Mouse (Mus musculus) C2C12 (cell line): ENCODE data around the gene Ptchd3. TPM values are rescaled to one million over a fixed set of nuclear protein-coding genes. Genes with fewer than 3 reads are reported as not detected.

Experiments
- H3K27me3 ChIP-seq: one replicate; pipeline ENCODE4 v1.6.1; 2011; ENCODE audit not compliant: control insufficient read depth, insufficient read depth, insufficient read length
- H3K36me3 ChIP-seq: one replicate; pipeline ENCODE4 v1.6.1; 2011; ENCODE audit not compliant: control insufficient read depth, insufficient read depth
- H3K4me3 ChIP-seq: one replicate; pipeline ENCODE4 v1.5.1; 2011; ENCODE audit warnings: mild to moderate bottlenecking, control low read depth; ENCODE audit not compliant: poor library complexity, insufficient read depth, severe bottlenecking
- H3K79me2 ChIP-seq: one replicate; pipeline ENCODE4 v1.6.1; 2011; ENCODE audit not compliant: control insufficient read depth, insufficient read depth
- H3K79me3 ChIP-seq: one replicate; pipeline ENCODE4 v1.6.1; 2011; ENCODE audit warnings: low read depth, control low read depth
- H3ac ChIP-seq: one replicate; pipeline ENCODE3; 2011; ENCODE audit warnings: low read depth; ENCODE audit not compliant: control insufficient read depth, insufficient read length
- CEBPB ChIP-seq: IDR thresholded peaks from one replicate; pipeline ENCODE4 v1.6.1; 2011; ENCODE audit warnings: low read depth, mild to moderate bottlenecking, control low read depth, moderate library complexity
- CTCF ChIP-seq: IDR thresholded peaks from one replicate; pipeline ENCODE4 v1.5.1; 2011; ENCODE audit not compliant: control insufficient read depth, insufficient read depth, insufficient read length
- FOSL1 ChIP-seq: IDR thresholded peaks from one replicate; pipeline ENCODE4 v1.8.0; 2011; ENCODE audit warnings: mild to moderate bottlenecking, low read length; ENCODE audit not compliant: poor library complexity, insufficient read depth, severe bottlenecking
- MAX ChIP-seq: IDR thresholded peaks from one replicate; pipeline ENCODE4 v1.6.1; 2011; ENCODE audit warnings: mild to moderate bottlenecking, control low read depth
- MYOD1 ChIP-seq: IDR thresholded peaks from one replicate; pipeline ENCODE4 v1.6.1; 2011; ENCODE audit warnings: low read depth; ENCODE audit not compliant: control insufficient read depth, insufficient read length
- MYOG ChIP-seq: IDR thresholded peaks from one replicate; pipeline ENCODE4 v1.6.1; 2011; ENCODE audit not compliant: control insufficient read depth, insufficient read length; ENCODE audit errors: extremely low read depth
- USF1 ChIP-seq: IDR thresholded peaks from one replicate; pipeline ENCODE4 v1.6.1; 2011; ENCODE audit warnings: low read depth, mild to moderate bottlenecking, control low read depth, moderate library complexity
- polyA plus RNA-seq: library from polyadenylated mRNA; unstranded; fragments of >200 nt; fragmentation: generic; extraction: Trizol; gene quantifications from one replicate; pipeline ENCODE4 v1.2.1, GENCODE M21; 2012; ENCODE audit warnings: missing spikeins

The Ptchd3 gene
- polyA plus RNA-seq, 1 experiment = not detected

DNA sequence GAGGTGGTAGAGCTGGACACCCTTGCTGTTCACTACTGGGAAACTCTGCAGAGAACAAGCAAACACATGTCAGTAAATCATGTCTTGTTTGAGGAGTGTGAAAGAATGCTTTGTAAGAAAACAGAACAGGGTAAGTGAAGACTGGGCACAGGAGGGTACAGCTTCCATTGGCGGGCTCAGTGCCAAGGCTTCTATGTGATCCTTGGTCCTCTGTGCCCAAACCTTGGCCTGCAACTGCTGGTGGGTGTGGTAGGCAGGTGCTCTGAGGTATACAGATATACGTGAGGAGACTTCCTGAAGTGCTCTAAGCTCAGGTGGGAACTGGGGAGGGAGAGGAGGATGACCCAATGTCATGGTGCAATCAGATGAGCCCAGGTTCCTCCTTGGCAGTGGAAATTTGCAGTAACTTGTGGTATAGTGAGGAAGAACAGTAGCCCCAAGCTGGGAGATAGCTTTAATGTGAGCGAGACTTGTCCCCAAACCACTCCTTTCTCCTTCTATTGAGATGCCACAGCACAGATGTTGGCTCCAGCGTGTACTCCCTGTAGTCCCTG is 30.2 kb upstream of the Ptchd3 start:
- H3K79me3 ChIP-seq = no peaks in the 10 kb centered on the region
- H3ac ChIP-seq = no peak overlapping the region
- no peaks in the 10 kb centered on the region for H3K27me3 ChIP-seq
- no peak overlapping the region for H3K4me3 ChIP-seq
- TF ChIP-seq USF1 (no peak), FOSL1 (no peak), MYOD1 (no peak), CTCF (no peak), CEBPB (no peak), MAX (no peak), MYOG (no peak)
- no peaks in the 10 kb centered on the region for H3K36me3 ChIP-seq
- H3K79me2 ChIP-seq = no peaks in the 10 kb centered on the region

DNA sequence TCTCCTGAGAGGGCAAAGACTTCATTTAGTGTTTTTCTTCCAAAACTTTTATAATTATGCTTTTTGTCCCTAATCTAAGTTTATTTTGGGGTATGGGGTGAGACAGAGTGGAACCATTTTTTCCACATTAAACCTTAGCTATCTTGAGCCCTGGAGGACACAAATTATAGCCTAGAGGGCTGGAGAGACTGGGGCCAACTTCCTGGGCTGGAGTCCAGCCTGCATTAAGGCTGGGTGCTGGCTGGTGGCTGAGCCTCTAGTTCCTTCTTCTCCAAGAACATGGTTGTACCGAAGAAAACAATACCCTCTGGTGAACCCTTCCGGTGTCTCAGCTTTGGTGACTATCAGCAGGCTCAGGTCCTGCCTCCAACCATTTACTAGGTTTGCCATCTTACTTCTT is 27.3 kb upstream of the Ptchd3 start:
- no peaks in the 10 kb centered on the region for H3K27me3 ChIP-seq
- H3ac ChIP-seq = no peak overlapping the region
- no peaks in the 10 kb centered on the region for H3K36me3 ChIP-seq
- no peaks in the 10 kb centered on the region for H3K79me3 ChIP-seq
- H3K4me3 ChIP-seq = no peak overlapping the region
- no peaks in the 10 kb centered on the region for H3K79me2 ChIP-seq
- TF ChIP-seq MYOG = no peak
- TF ChIP-seq MAX = no peak
- no peak for TF ChIP-seq MYOD1
- TF ChIP-seq FOSL1 = no peak
- no peak for TF ChIP-seq CTCF
- no peak for TF ChIP-seq CEBPB
- no peak for TF ChIP-seq USF1

DNA sequence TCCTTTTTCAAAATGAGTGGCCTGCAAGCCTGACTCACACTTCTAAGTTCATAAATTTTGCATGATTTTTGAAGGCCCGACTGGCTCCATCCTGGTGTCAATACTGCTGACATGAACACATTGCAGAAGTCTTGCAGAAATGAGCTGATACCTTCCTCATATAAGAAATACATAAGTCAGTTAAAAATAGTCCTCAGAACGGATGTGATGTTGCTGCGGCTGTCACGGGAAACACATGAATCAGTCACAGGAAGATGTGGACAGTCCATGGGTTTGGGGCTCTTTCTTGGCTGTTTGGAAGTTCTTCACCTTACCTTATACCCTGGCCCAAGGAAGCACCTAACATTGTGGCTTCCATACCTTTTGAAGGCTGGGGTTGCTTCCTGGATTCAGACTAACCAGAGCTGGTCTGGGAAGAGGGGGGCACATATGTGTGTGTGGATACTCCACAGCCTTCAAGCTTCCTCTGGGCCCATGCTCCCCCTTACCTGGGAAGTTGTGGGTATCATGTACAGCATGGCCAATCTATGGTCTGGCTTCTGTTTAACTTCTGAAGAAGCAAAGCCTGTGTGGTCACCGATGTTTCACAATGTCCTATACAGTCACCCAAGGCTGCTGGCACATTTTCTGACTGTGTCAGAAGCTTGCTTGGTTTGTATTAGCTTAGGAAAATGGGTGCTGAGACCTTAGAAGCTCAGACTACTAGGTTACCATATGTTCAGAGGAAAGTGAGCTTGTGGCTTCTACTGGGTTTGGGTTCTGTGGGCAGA is 25.6 kb upstream of the Ptchd3 start:
- Histone ChIP-seq H3K4me3 (no peak overlapping the region), H3ac (no peak overlapping the region), H3K79me2 (no peaks in the 10 kb centered on the region), H3K79me3 (no peaks in the 10 kb centered on the region), H3K36me3 (no peaks in the 10 kb centered on the region), H3K27me3 (no peaks in the 10 kb centered on the region)
- TF ChIP-seq MYOD1 (no peak), USF1 (no peak), CTCF (no peak), MYOG (no peak), FOSL1 (no peak), CEBPB (no peak), MAX (no peak)

GRCm38 (mm10) chr11:121808204-121808852 is 21.7 kb upstream of the Ptchd3 start:
- H3K79me2 ChIP-seq = no peaks in the 10 kb centered on the region
- no peaks in the 10 kb centered on the region for H3K79me3 ChIP-seq
- TF ChIP-seq CTCF (peak; percentile 77), FOSL1 (no peak), MYOG (no peak), MAX (no peak), MYOD1 (no peak), USF1 (no peak)
- H3ac ChIP-seq = no peak overlapping the region
- H3K4me3 ChIP-seq = no peak overlapping the region
- no peaks in the 10 kb centered on the region for H3K36me3 ChIP-seq
- no peaks in the 10 kb centered on the region for H3K27me3 ChIP-seq

- Histone ChIP-seq H3K4me3 (no peak overlapping the region), H3K36me3 (no peaks in the 10 kb centered on the region), H3K79me3 (no peaks in the 10 kb centered on the region), H3ac (no peak overlapping the region), H3K79me2 (no peaks in the 10 kb centered on the region), H3K27me3 (no peaks in the 10 kb centered on the region)
- no peak for TF ChIP-seq CEBPB
- no peak for TF ChIP-seq CTCF
- no peak for TF ChIP-seq FOSL1
- TF ChIP-seq USF1 = no peak
- TF ChIP-seq MYOD1 = no peak
- no peak for TF ChIP-seq MAX
- TF ChIP-seq MYOG = no peak
These were observed 21.2 kb upstream of the Ptchd3 start for GRCm38 (mm10) chr11:121808866-121809265.

- Histone ChIP-seq H3K36me3 (no peaks in the 10 kb centered on the region), H3K27me3 (no peaks in the 10 kb centered on the region), H3ac (no peak overlapping the region), H3K79me3 (no peaks in the 10 kb centered on the region), H3K79me2 (no peaks in the 10 kb centered on the region), H3K4me3 (no peak overlapping the region)
- TF ChIP-seq MYOG = no peak
- TF ChIP-seq MYOD1 = no peak
- no peak for TF ChIP-seq CEBPB
- TF ChIP-seq USF1 = no peak
- no peak for TF ChIP-seq FOSL1
- TF ChIP-seq MAX = no peak
- no peak for TF ChIP-seq CTCF
These were observed 15.9 kb downstream of the Ptchd3 start for GRCm38 (mm10) chr11:121845923-121846322.
